21 mouse cellular contexts compared by ENCODE assay signal in the genomic region with DNA sequence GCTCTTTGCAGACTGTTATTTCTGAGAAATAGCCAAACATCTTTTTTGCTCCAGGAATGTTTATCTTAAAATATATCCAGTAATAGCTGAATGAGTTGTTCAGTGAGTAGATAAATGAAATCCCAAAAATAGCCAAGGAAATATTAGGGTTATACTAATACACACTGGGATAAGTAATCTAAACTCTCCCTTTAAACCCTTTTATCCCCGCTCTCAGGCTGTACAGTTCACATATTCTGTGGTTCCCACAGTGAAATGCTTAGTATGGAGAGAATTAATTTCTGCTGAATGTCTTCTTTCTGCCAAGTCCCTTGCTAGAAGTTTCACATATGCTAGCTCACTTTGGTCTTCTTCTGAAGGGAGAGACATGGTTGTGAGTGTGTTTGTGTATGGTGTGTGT.
"Had no signal": no experiment of that assay in that cellular context is flagged by ENCODE, and none has a peak within 500 bp of the region (broad histone marks: within the 10 kb centered on the region; RNA-seq: fewer than 3 reads in every experiment).

No protein-coding gene starts in this region.

- H3K9ac ChIP-seq: liver, embryonic 13.5 days; midbrain, embryonic 13.5 days; neural tube, embryonic 13.5 days had no signal

- H3K4me2 ChIP-seq: liver, embryonic 13.5 days; midbrain, embryonic 13.5 days; neural tube, embryonic 13.5 days had no signal

- H3K27ac ChIP-seq: hindbrain, postnatal 0 days; left cerebral cortex, adult 2 months; liver, embryonic 13.5 days; midbrain, embryonic 10.5 days; midbrain, embryonic 13.5 days; neural tube, embryonic 13.5 days had no signal

- H3K4me1 ChIP-seq: liver, embryonic 13.5 days; megakaryocyte, embryonic 14.5 days; midbrain, embryonic 13.5 days had no signal

- H3K36me3 ChIP-seq: liver, embryonic 13.5 days; midbrain, embryonic 10.5 days; midbrain, embryonic 13.5 days; neural tube, embryonic 13.5 days had no signal

- DNase-seq: kidney, adult 18-20 months; kidney, adult 9 months; kidney, postnatal 25 days; layer of hippocampus, postnatal 36 days; liver, embryonic 13.5 days; lung, postnatal 10 days; retina, postnatal 1 day; right cerebral cortex, postnatal 25 days; spleen, adult 18-20 months; thymus, adult 18-20 months; thymus, postnatal 14 days; thymus, postnatal 4 days had no signal

- H3K9me3 ChIP-seq: liver, embryonic 13.5 days; midbrain, embryonic 10.5 days; midbrain, embryonic 13.5 days; neural tube, embryonic 13.5 days had no signal

- H3K4me3 ChIP-seq: left cerebral cortex, adult 2 months; liver, embryonic 13.5 days; megakaryocyte, embryonic 14.5 days; midbrain, embryonic 10.5 days; midbrain, embryonic 13.5 days; myocyte; neural tube, embryonic 13.5 days had no signal

- H3K27me3 ChIP-seq: liver, embryonic 13.5 days; megakaryocyte, embryonic 14.5 days; midbrain, embryonic 13.5 days; neural tube, embryonic 13.5 days had no signal

- ATAC-seq: hindbrain, postnatal 0 days; inflammation-experienced regulatory T-cells, adult 6 months; midbrain, embryonic 13.5 days; midbrain, embryonic 16.5 days had no signal
